Mouse (Mus musculus) liver, postnatal 0 days (tissue): Measurements from ENCODE around the gene Ap1g1. TPM values are rescaled to one million over a fixed set of nuclear protein-coding genes. Genes with fewer than 3 reads are reported as not detected.

Source experiments
- ATAC-seq: fragments of 200-750 bp; cut with Nextera tagmentation; 2 replicates; pipeline ENCODE4 v1.8.0; 2017; ENCODE audit warnings: mild to moderate bottlenecking, moderate library complexity
- DNase-seq: peaks from one replicate; pipeline ENCODE4 v3.0.0-alpha.2; 2016
- H3K27ac ChIP-seq: fragments of 300-500 bp; sonication (generic); 2 replicates; pipeline ENCODE4 v1.5.1; 2014; ENCODE audit warnings: antibody characterized with exemption, moderate library complexity, mild to moderate bottlenecking, low read depth
- H3K27me3 ChIP-seq: fragments of 300-500 bp; sonication (generic); 2 replicates; pipeline ENCODE4 v1.6.1; 2014; ENCODE audit warnings: low read length, control low read depth, mixed read lengths; ENCODE audit not compliant: insufficient read depth
- H3K36me3 ChIP-seq: fragments of 300-500 bp; sonication (generic); replicated peaks from 2 replicates; pipeline ENCODE4 v1.6.1; 2014; ENCODE audit warnings: mild to moderate bottlenecking, control low read depth, low read length, moderate library complexity, mixed read lengths; ENCODE audit not compliant: insufficient read depth
- H3K4me1 ChIP-seq: fragments of 300-500 bp; sonication (generic); 2 replicates; pipeline ENCODE4 v1.6.1; 2014; ENCODE audit warnings: antibody characterized with exemption, mild to moderate bottlenecking, control low read depth; ENCODE audit not compliant: insufficient read depth
- H3K4me2 ChIP-seq: fragments of 300-500 bp; sonication (generic); 2 replicates; pipeline ENCODE4 v1.6.1; 2014; ENCODE audit warnings: low read depth, mild to moderate bottlenecking, low read length, moderate library complexity, mixed read lengths
- H3K4me3 ChIP-seq: fragments of 300-500 bp; sonication (generic); 2 replicates; pipeline ENCODE4 v1.5.1; 2014; ENCODE audit warnings: low read depth, low read length
- H3K9ac ChIP-seq: fragments of 300-500 bp; sonication (generic); replicated peaks from 2 replicates; pipeline ENCODE4 v1.6.1; 2014; ENCODE audit warnings: mild to moderate bottlenecking, moderate library complexity
- H3K9me3 ChIP-seq: fragments of 300-500 bp; sonication (generic); 2 replicates; pipeline ENCODE4 v1.6.1; 2016; ENCODE audit warnings: mild to moderate bottlenecking, control low read depth, low read length, mixed read lengths
- CTCF ChIP-seq: sonication (generic); IDR thresholded peaks from 2 replicates; pipeline ENCODE4 v1.5.1; 2016; ENCODE audit warnings: antibody characterized with exemption, low read depth
- EP300 ChIP-seq: IDR thresholded peaks from 2 replicates; pipeline ENCODE4 v1.6.1; 2016; ENCODE audit warnings: antibody characterized with exemption, low read depth, mild to moderate bottlenecking
- WGBS: fragments of 180-500 bp; shearing (Covaris S2); extraction: QIAGEN DNeasy Blood & Tissue Kit; methylation state at CpG from one replicate; pipeline ENCODE4 v1.1.7; 2014; ENCODE audit not compliant: insufficient replicate concordance; 5-methylcytosine and 5-hydroxymethylcytosine counted together
- polyA plus RNA-seq: library from polyadenylated mRNA; unstranded; fragments of >200 nt; fragmentation: Nextera tagmentation; extraction: Ambion mirVana; gene quantifications from 2 replicates; pipeline ENCODE4 v1.2.1, GENCODE M21; 2015

Gene Ap1g1
- polyA plus RNA-seq, 1 experiment from 2014 or later, result 14.0 TPM

GRCm38 (mm10) chr8:109848981-109849380 is 70.6 kb downstream of the Ap1g1 start:
- Histone ChIP-seq H3K9ac (no peak overlapping the region), H3K27me3 (no peaks in the 10 kb centered on the region), H3K4me2 (no peak overlapping the region), H3K9me3 (no peaks in the 10 kb centered on the region), H3K4me1 (no peaks in the 10 kb centered on the region), H3K36me3 (peaks cover 65% of the 10 kb centered on the region), H3K27ac (no peak overlapping the region), H3K4me3 (no peak overlapping the region)
- 84% methylated on average over 3 of the region's 3 CpGs for WGBS
- ATAC-seq (no peak), DNase-seq (no peak)
- TF ChIP-seq EP300, result no peak
- no peak for TF ChIP-seq CTCF

DNA sequence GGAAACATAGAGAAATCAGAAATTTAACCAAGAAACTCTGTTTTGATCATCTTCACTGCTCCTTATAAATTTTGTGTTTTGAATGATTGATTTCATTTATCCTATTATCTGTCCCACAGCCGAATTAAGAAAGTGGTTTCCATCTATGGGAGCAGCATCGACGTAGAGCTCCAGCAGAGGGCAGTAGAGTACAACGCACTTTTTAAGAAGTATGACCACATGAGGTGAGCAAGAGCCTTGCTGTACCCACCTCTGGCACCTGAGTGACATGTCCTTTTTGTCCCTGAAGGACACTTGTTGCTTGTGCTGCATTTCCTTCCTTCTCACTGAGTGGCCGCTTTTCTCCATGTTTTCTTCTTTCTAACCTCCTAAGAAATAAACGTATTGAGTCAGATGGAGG is 75.1 kb downstream of the Ap1g1 start:
- Histone ChIP-seq H3K4me2 (no peak overlapping the region), H3K27ac (no peak overlapping the region), H3K4me1 (no peaks in the 10 kb centered on the region), H3K27me3 (no peaks in the 10 kb centered on the region), H3K4me3 (no peak overlapping the region), H3K9ac (no peak overlapping the region), H3K36me3 (peaks cover 69% of the 10 kb centered on the region), H3K9me3 (no peaks in the 10 kb centered on the region)
- peak; percentile 75 for DNase-seq
- peak; percentile 69 for ATAC-seq
- TF ChIP-seq EP300 (no peak), CTCF (peak; percentile 96)
- WGBS, result 43% methylated on average over 6 of the region's 6 CpGs

- ATAC-seq (no peak), DNase-seq (no peak)
- Histone ChIP-seq H3K4me2 (no peak overlapping the region), H3K4me1 (no peaks in the 10 kb centered on the region), H3K27me3 (no peaks in the 10 kb centered on the region), H3K9me3 (no peaks in the 10 kb centered on the region), H3K9ac (no peak overlapping the region), H3K4me3 (no peak overlapping the region), H3K27ac (no peak overlapping the region), H3K36me3 (peaks cover 68% of the 10 kb centered on the region)
- no peak for TF ChIP-seq EP300
- 92% methylated on average over 4 of the region's 4 CpGs for WGBS
Observed at GRCm38 (mm10) chr8:109854522-109854921, 76.2 kb downstream of the Ap1g1 start.

GRCm38 (mm10) chr8:109855451-109855850 is 77.1 kb downstream of the Ap1g1 start:
- no peak overlapping the region for H3K4me2 ChIP-seq
- ATAC-seq (no peak), DNase-seq (no peak)
- no peaks in the 10 kb centered on the region for H3K9me3 ChIP-seq
- TF ChIP-seq EP300 (no peak), CTCF (no peak)
- no peak overlapping the region for H3K9ac ChIP-seq
- no peaks in the 10 kb centered on the region for H3K27me3 ChIP-seq
- no peak overlapping the region for H3K4me3 ChIP-seq
- WGBS, result 82% methylated on average over 6 of the region's 6 CpGs
- H3K36me3 ChIP-seq, result peaks cover 70% of the 10 kb centered on the region
- no peaks in the 10 kb centered on the region for H3K4me1 ChIP-seq
- H3K27ac ChIP-seq, result no peak overlapping the region

DNA sequence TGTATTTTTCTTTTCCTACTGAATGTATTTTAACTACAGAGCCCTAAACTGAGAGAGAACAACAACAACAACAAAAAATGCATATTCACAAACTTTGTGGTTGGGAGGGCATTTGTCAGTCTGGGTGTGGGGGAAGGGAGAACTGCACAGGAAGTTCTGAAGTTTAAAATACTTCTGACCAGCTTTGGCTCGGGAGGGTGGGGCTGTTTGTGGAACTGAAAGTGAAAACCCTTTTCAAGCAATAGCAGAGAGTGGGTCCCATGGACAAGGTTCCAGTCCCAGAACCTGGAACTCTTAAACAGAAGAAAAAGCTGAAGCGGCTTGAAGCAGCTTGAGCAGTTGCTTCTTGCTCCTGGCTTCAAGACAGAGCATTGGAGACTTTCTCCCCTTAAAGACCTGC is 85.0 kb downstream of the Ap1g1 start:
- peak overlapping the region; percentile 14; the same call in 1 of the 2 replicates for H3K9ac ChIP-seq
- H3K27me3 ChIP-seq, result no peaks in the 10 kb centered on the region
- H3K4me1 ChIP-seq, result peaks cover 27% of the 10 kb centered on the region

DNA sequence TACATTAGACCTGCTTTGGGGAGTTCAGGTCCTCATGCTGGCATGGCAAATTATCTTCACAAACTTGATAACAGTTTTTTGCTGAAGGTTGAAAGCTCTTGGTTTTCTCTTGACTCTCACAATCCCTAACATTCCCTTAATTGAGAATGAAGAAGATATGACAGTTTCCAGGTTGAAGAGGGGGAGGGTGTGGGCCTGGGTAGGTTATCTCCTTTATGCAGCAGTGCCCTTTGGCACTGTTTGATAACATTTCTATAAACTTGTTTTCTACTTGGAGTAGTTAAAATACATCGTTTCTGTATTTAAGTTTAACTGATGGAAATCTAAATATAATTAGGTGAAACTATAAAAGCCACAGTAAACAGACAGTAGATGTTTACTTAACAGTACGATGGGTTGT is 86.4 kb downstream of the Ap1g1 start:
- no peak for TF ChIP-seq CTCF
- peak; percentile 98 for TF ChIP-seq EP300
- Histone ChIP-seq H3K27me3 (no peaks in the 10 kb centered on the region), H3K4me1 (peaks cover 31% of the 10 kb centered on the region), H3K9me3 (no peaks in the 10 kb centered on the region), H3K36me3 (peaks cover 36% of the 10 kb centered on the region), H3K9ac (peak overlapping the region; percentile 51; the same call in 1 of the 2 replicates), H3K27ac (peak overlapping the region; percentile 94), H3K4me2 (peak overlapping the region; percentile 90), H3K4me3 (no peak overlapping the region)
- DNase-seq, result peak; percentile 47
- 37% methylated on average over 2 of the region's 2 CpGs for WGBS
- peak; percentile 47 for ATAC-seq

More for the DNA sequence above, 85.0 kb downstream of the Ap1g1 start:
- TF ChIP-seq EP300 (no peak), CTCF (no peak)
- 0 out of 2 replicates have a peak overlapping the region, but pooled peaks have one; percentile 1 for H3K4me3 ChIP-seq
- 0 out of 2 replicates have a peak, but pooled peaks have one; percentile 4 for ATAC-seq
- H3K9me3 ChIP-seq, result no peaks in the 10 kb centered on the region
- DNase-seq, result peak; percentile 58
- H3K27ac ChIP-seq, result peak overlapping the region; percentile 94
- 35% methylated on average over 2 of the region's 2 CpGs for WGBS
- peak overlapping the region; percentile 49 for H3K4me2 ChIP-seq
- peaks cover 44% of the 10 kb centered on the region for H3K36me3 ChIP-seq
